Mouse (Mus musculus) mesoderm, embryonic 11.5 days (tissue): ENCODE data around the gene Armh1.
A peak's percentile ranks its signal among the peaks of the same experiment; 100 is the strongest.
"Not testable (repeated sequence)": the region's sequence is repeated elsewhere in the genome, so short reads cannot be mapped to it uniquely, and the experiment has no call there.

Experiments used
- DNase-seq: peaks from one replicate; pipeline ENCODE4 v3.0.0-alpha.2; 2012; ENCODE audit warnings: low read depth, low spot score

Gene Armh1

GRCm38 (mm10) chr4:117267831-117268437 is 16.0 kb upstream of the Armh1 start:
- DNase-seq: no peak

GRCm38 (mm10) chr4:117267284-117267683 is 15.4 kb upstream of the Armh1 start:
- peak; percentile 84 for DNase-seq

GRCm38 (mm10) chr4:117262987-117263386 is 11.1 kb upstream of the Armh1 start:
- no peak for DNase-seq

- no peak for DNase-seq
Measured at GRCm38 (mm10) chr4:117262101-117262913, 10.4 kb upstream of the Armh1 start.

- no peak for DNase-seq
Measured at GRCm38 (mm10) chr4:117261222-117261621, 9.3 kb upstream of the Armh1 start.

- not testable (repeated sequence) for DNase-seq
Measured at GRCm38 (mm10) chr4:117259909-117260308, 8.0 kb upstream of the Armh1 start.

GRCm38 (mm10) chr4:117254672-117255071 is 2.7 kb upstream of the Armh1 start:
- DNase-seq: no peak

- no peak for DNase-seq
Measured at GRCm38 (mm10) chr4:117254017-117254627, 2.2 kb upstream of the Armh1 start.

- no peak for DNase-seq
Measured at GRCm38 (mm10) chr4:117253218-117254016, 1.5 kb upstream of the Armh1 start.

- no peak for DNase-seq
Measured at GRCm38 (mm10) chr4:117252755-117253154, 830 bp upstream of the Armh1 start.

GRCm38 (mm10) chr4:117252351-117252750 is 426 bp upstream of the Armh1 start:
- no peak for DNase-seq

- DNase-seq: no peak
Measured at GRCm38 (mm10) chr4:117250982-117251381, 943 bp downstream of the Armh1 start.

- no peak for DNase-seq
Measured at GRCm38 (mm10) chr4:117240867-117241266, 11.1 kb downstream of the Armh1 start.

- DNase-seq: no peak
Measured at GRCm38 (mm10) chr4:117239153-117239552, 12.8 kb downstream of the Armh1 start.

GRCm38 (mm10) chr4:117235822-117236221 is 16.1 kb downstream of the Armh1 start:
- DNase-seq: no peak

- no peak for DNase-seq
Measured at GRCm38 (mm10) chr4:117234166-117234741, 17.7 kb downstream of the Armh1 start.

GRCm38 (mm10) chr4:117231208-117231607 is 20.7 kb downstream of the Armh1 start:
- no peak for DNase-seq

- DNase-seq: no peak
Measured at GRCm38 (mm10) chr4:117230331-117230730, 21.6 kb downstream of the Armh1 start.

GRCm38 (mm10) chr4:117229590-117229989 is 22.3 kb downstream of the Armh1 start:
- no peak for DNase-seq

- DNase-seq: no peak
Measured at GRCm38 (mm10) chr4:117225250-117225649, 26.7 kb downstream of the Armh1 start.

- DNase-seq: no peak
Measured at GRCm38 (mm10) chr4:117224122-117224521, 27.8 kb downstream of the Armh1 start.
